22 mouse cellular contexts compared by ENCODE assay signal in the genomic region with DNA sequence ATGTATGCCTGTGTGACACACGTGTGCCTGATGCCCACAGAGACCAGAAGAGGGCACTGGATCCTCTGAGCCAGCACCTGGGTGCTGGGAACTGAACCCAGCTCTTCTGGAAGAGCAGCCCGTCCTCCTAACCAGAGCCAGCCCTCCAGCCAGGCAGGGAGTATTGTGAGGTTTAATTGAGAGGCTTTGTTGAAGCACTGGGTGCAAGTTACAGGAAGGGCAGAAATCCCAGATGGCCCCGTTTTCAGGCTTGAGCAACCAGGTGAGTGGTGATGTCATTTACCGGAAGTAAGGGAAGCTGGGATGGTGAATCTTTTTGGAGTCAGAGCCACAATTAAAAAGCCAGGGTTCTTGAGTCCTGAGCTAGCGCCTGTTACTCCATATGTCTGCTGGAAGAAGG. TPM values are rescaled to one million over a fixed set of nuclear protein-coding genes. Genes with fewer than 3 reads are reported as not detected.
DNase-seq lines count a peak whose midpoint lies in the region; ATAC-seq and TF ChIP-seq lines count a peak whose summit lies in the region.
"Had no signal": no experiment of that assay in that cellular context is flagged by ENCODE, and none has a peak within 500 bp of the region (broad histone marks: within the 10 kb centered on the region; RNA-seq: fewer than 3 reads in every experiment).

No protein-coding gene starts in this region.

- no peaks in the 10 kb centered on the region for H3K27me3 ChIP-seq in hindbrain, postnatal 0 days (ENCODE audit: insufficient read depth, low read length)
- H3K27me3 ChIP-seq in hindbrain, embryonic 13.5 days = no peaks in the 10 kb centered on the region
- H3K27me3 ChIP-seq in stomach, postnatal 0 days (ENCODE audit: control insufficient read depth, insufficient read depth, low read length) = no peaks in the 10 kb centered on the region
- H3K27me3 ChIP-seq: forebrain, embryonic 15.5 days; intestine, embryonic 15.5 days had no signal

- H3K9me3 ChIP-seq in hindbrain, postnatal 0 days (ENCODE audit: low read length) = no peaks in the 10 kb centered on the region
- H3K9me3 ChIP-seq in hindbrain, embryonic 13.5 days = no peaks in the 10 kb centered on the region
- H3K9me3 ChIP-seq in stomach, postnatal 0 days (ENCODE audit: control insufficient read depth, low read length) = no peaks in the 10 kb centered on the region
- H3K9me3 ChIP-seq: forebrain, embryonic 15.5 days; G1E; heart, embryonic 13.5 days; intestine, embryonic 15.5 days had no signal

- no peaks in the 10 kb centered on the region for H3K36me3 ChIP-seq in hindbrain, postnatal 0 days (ENCODE audit: insufficient read depth, low read length)
- peaks cover 26% of the 10 kb centered on the region for H3K36me3 ChIP-seq in hindbrain, embryonic 13.5 days
- no peaks in the 10 kb centered on the region for H3K36me3 ChIP-seq in stomach, postnatal 0 days (ENCODE audit: control insufficient read depth, insufficient read depth, low read length)

- TF ChIP-seq CTCF in hindbrain, postnatal 0 days (IDR thresholded peaks at IDR 0.05; ENCODE audit: low read depth) = peak; percentile 14; the same call in 1 of the 2 replicates
- peak; percentile 17; the same call in 1 of the 2 replicates for TF ChIP-seq CTCF in stomach, postnatal 0 days (IDR thresholded peaks at IDR 0.05; ENCODE audit: low read depth)

- WGBS in hindbrain, postnatal 0 days = 88% methylated on average over 5 of the region's 5 CpGs
- WGBS in hindbrain, embryonic 13.5 days = 89% methylated on average over 5 of the region's 5 CpGs
- 79% methylated on average over 5 of the region's 5 CpGs for WGBS in stomach, postnatal 0 days

- DNase-seq in cerebellum, adult 11-12 months = peak; percentile 15
- no peak for DNase-seq in hindbrain, postnatal 0 days (ENCODE audit: low spot score)
- DNase-seq in MN1 (ENCODE audit: low spot score) = peak; percentile 25
- DNase-seq in stomach, postnatal 0 days (ENCODE audit: low spot score) = no peak
- DNase-seq in urinary bladder, adult 2 months (ENCODE audit: low spot score) = no peak
- DNase-seq: adrenal gland, postnatal 10 days; B cell, adult 2 months; cerebellum, adult 18-20 months; cerebellum, adult 9-11 months; gastrocnemius, postnatal 14 days; heart, postnatal 36 days had no signal

- no peak for TF ChIP-seq EP300 in stomach, postnatal 0 days (optimal IDR thresholded peaks at IDR 0.05)

- H3K27ac ChIP-seq in hindbrain, postnatal 0 days = no peak overlapping the region
- no peak overlapping the region for H3K27ac ChIP-seq in hindbrain, embryonic 13.5 days
- H3K27ac ChIP-seq in stomach, postnatal 0 days (replicated peaks) = no peak overlapping the region
- H3K27ac ChIP-seq: heart, embryonic 13.5 days; intestine, embryonic 15.5 days had no signal

- H3K4me2 ChIP-seq in hindbrain, postnatal 0 days (ENCODE audit: low read depth, low read length) = no peak overlapping the region
- no peak overlapping the region for H3K4me2 ChIP-seq in hindbrain, embryonic 13.5 days
- no peak overlapping the region for H3K4me2 ChIP-seq in stomach, postnatal 0 days (replicated peaks; ENCODE audit: low read depth)
- H3K4me2 ChIP-seq: forebrain, embryonic 15.5 days; heart, embryonic 13.5 days; intestine, embryonic 15.5 days had no signal

- H3K9ac ChIP-seq in hindbrain, postnatal 0 days (replicated peaks; ENCODE audit: low read length) = no peak overlapping the region
- no peak overlapping the region for H3K9ac ChIP-seq in hindbrain, embryonic 13.5 days
- no peak overlapping the region for H3K9ac ChIP-seq in stomach, postnatal 0 days (ENCODE audit: low read length)
- H3K9ac ChIP-seq: forebrain, embryonic 15.5 days; intestine, embryonic 15.5 days had no signal

- no peak for ATAC-seq in cerebellum, adult (ENCODE audit: insufficient number of reproducible peaks, low FRiP score, low TSS enrichment)
- ATAC-seq in hindbrain, postnatal 0 days = no peak
- no peak for ATAC-seq in hindbrain, embryonic 13.5 days (ENCODE audit: low FRiP score)
- no peak for ATAC-seq in stomach, postnatal 0 days (ENCODE audit: low FRiP score, low TSS enrichment)
- ATAC-seq: CD4-positive, CD25-positive, alpha-beta regulatory T cell, adult 4 months; forebrain, embryonic 15.5 days; hindbrain, embryonic 16.5 days; intestine, embryonic 15.5 days had no signal

- peaks cover 18% of the 10 kb centered on the region for H3K4me1 ChIP-seq in hindbrain, postnatal 0 days (ENCODE audit: insufficient read depth, low read length)
- H3K4me1 ChIP-seq in hindbrain, embryonic 13.5 days (replicated peaks) = peaks cover 48% of the 10 kb centered on the region
- H3K4me1 ChIP-seq in stomach, postnatal 0 days (replicated peaks; ENCODE audit: control insufficient read depth, insufficient read depth) = peaks cover 3% of the 10 kb centered on the region; the same call in 1 of the 2 replicates

- no peak overlapping the region for H3K4me3 ChIP-seq in hindbrain, postnatal 0 days (ENCODE audit: low read length)
- H3K4me3 ChIP-seq in hindbrain, embryonic 13.5 days = no peak overlapping the region
- H3K4me3 ChIP-seq in stomach, postnatal 0 days (ENCODE audit: low read depth, low read length) = no peak overlapping the region
- H3K4me3 ChIP-seq: forebrain, embryonic 15.5 days; heart, embryonic 13.5 days; intestine, embryonic 15.5 days had no signal

RNA-seq across cellular contexts. Expression of a gene that starts 7.2 kb away (rescaled TPM):
- 52.3 and 54.5 TPM in 2 replicates for total RNA-seq in hindbrain, postnatal 0 days (2014; rRNA removed)
- polyA plus RNA-seq in hindbrain, postnatal 0 days (2015; fragmentation: Nextera tagmentation; extraction: Ambion mirVana) = 13.9 and 15.3 TPM in 2 replicates
- 38.9 and 40.0 TPM in 2 replicates for polyA plus RNA-seq in hindbrain, embryonic 13.5 days (2015; fragmentation: Nextera tagmentation; extraction: Ambion mirVana)
- polyA plus RNA-seq in stomach, postnatal 0 days (2015; fragmentation: Nextera tagmentation; extraction: Ambion mirVana) = 3.3 and 3.4 TPM in 2 replicates
- polyA plus RNA-seq in urinary bladder, adult 2 months (2012; rRNA removed) = 1.7 and 1.8 TPM in 2 replicates

RNA-seq across cellular contexts. Expression of a gene that starts 15.3 kb away (rescaled TPM):
- total RNA-seq in hindbrain, postnatal 0 days (2014; rRNA removed) = 59.7 and 60.8 TPM in 2 replicates
- polyA plus RNA-seq in hindbrain, postnatal 0 days (2015; fragmentation: Nextera tagmentation; extraction: Ambion mirVana) = 59.1 and 61.1 TPM in 2 replicates
- polyA plus RNA-seq in hindbrain, embryonic 13.5 days (2015; fragmentation: Nextera tagmentation; extraction: Ambion mirVana) = 31.9 and 35.0 TPM in 2 replicates
- polyA plus RNA-seq in stomach, postnatal 0 days (2015; fragmentation: Nextera tagmentation; extraction: Ambion mirVana) = 250 and 267 TPM in 2 replicates
- polyA plus RNA-seq in urinary bladder, adult 2 months (2012; rRNA removed) = 171 and 182 TPM in 2 replicates

RNA-seq across cellular contexts. Expression of a gene that starts 23.1 kb away (rescaled TPM):
- total RNA-seq in hindbrain, postnatal 0 days (2014; rRNA removed) = not detected in 2 replicates
- polyA plus RNA-seq in hindbrain, postnatal 0 days (2015; fragmentation: Nextera tagmentation; extraction: Ambion mirVana) = 0.44 and 1.3 TPM in 2 replicates
- polyA plus RNA-seq in hindbrain, embryonic 13.5 days (2015; fragmentation: Nextera tagmentation; extraction: Ambion mirVana) = not detected in 2 replicates
- polyA plus RNA-seq in stomach, postnatal 0 days (2015; fragmentation: Nextera tagmentation; extraction: Ambion mirVana) = 252 and 271 TPM in 2 replicates
- polyA plus RNA-seq in urinary bladder, adult 2 months (2012; rRNA removed) = 135 and 174 TPM in 2 replicates
- total RNA-seq: adrenal gland, postnatal 10 days; gastrocnemius, adult 18-20 months; gastrocnemius, postnatal 14 days; heart, adult 8-10 months; heart, postnatal 36 days had no signal
- polyA plus RNA-seq: CD4-positive, CD25-positive, alpha-beta regulatory T cell, adult 4 months; heart, postnatal 0 days; hindbrain, embryonic 16.5 days had no signal

RNA-seq across cellular contexts. Expression of a gene that starts 27.9 kb away (rescaled TPM):
- total RNA-seq in hindbrain, postnatal 0 days (2014; rRNA removed) = 45.1 and 59.2 TPM in 2 replicates
- polyA plus RNA-seq in hindbrain, postnatal 0 days (2015; fragmentation: Nextera tagmentation; extraction: Ambion mirVana) = 189 and 198 TPM in 2 replicates
- 179 and 182 TPM in 2 replicates for polyA plus RNA-seq in hindbrain, embryonic 13.5 days (2015; fragmentation: Nextera tagmentation; extraction: Ambion mirVana)
- polyA plus RNA-seq in stomach, postnatal 0 days (2015; fragmentation: Nextera tagmentation; extraction: Ambion mirVana) = 154 and 157 TPM in 2 replicates
- 124 and 134 TPM in 2 replicates for polyA plus RNA-seq in urinary bladder, adult 2 months (2012; rRNA removed)

RNA-seq across cellular contexts. Expression of a gene that starts 28.5 kb away (rescaled TPM):
- total RNA-seq in hindbrain, postnatal 0 days (2014; rRNA removed) = 119 and 131 TPM in 2 replicates
- 29.4 and 29.8 TPM in 2 replicates for polyA plus RNA-seq in hindbrain, postnatal 0 days (2015; fragmentation: Nextera tagmentation; extraction: Ambion mirVana)
- 36.7 and 38.3 TPM in 2 replicates for polyA plus RNA-seq in hindbrain, embryonic 13.5 days (2015; fragmentation: Nextera tagmentation; extraction: Ambion mirVana)
- polyA plus RNA-seq in stomach, postnatal 0 days (2015; fragmentation: Nextera tagmentation; extraction: Ambion mirVana) = 19.5 and 21.8 TPM in 2 replicates
- 36.9 and 38.6 TPM in 2 replicates for polyA plus RNA-seq in urinary bladder, adult 2 months (2012; rRNA removed)

Comparison
In these comparisons a context has a peak if more than half of its experiments do, and no peak if none do; other contexts are left out.
1. DNase-seq: peak in cerebellum, adult 11-12 months (single experiment) and MN1 (single experiment); none in hindbrain, postnatal 0 days (single experiment), stomach, postnatal 0 days (single experiment) and urinary bladder, adult 2 months (single experiment).
2. RNA of a gene that starts 23.1 kb away (polyA plus RNA-seq): 252 to 271 TPM in stomach, postnatal 0 days and 135 to 174 TPM in urinary bladder, adult 2 months; 0.44 to 1.3 TPM in hindbrain, postnatal 0 days and not detected in hindbrain, embryonic 13.5 days; every median in the first group is over 10 times any median in the second.